Mouse (Mus musculus) effector memory CD4-positive, alpha-beta T cell, adult 5 months (primary cell): ENCODE data around the gene Tmem40. TPM values are rescaled to one million over a fixed set of nuclear protein-coding genes. Genes with fewer than 3 reads are reported as not detected.

ENCODE experiments used
- polyA plus RNA-seq: library from polyadenylated mRNA; unstranded; fragments of 100-300 nt; shearing (Covaris generic); gene quantifications from one replicate; pipeline ENCODE4 v1.2.1, GENCODE M21; 2017

Gene Tmem40
- polyA plus RNA-seq: not detected

DNA sequence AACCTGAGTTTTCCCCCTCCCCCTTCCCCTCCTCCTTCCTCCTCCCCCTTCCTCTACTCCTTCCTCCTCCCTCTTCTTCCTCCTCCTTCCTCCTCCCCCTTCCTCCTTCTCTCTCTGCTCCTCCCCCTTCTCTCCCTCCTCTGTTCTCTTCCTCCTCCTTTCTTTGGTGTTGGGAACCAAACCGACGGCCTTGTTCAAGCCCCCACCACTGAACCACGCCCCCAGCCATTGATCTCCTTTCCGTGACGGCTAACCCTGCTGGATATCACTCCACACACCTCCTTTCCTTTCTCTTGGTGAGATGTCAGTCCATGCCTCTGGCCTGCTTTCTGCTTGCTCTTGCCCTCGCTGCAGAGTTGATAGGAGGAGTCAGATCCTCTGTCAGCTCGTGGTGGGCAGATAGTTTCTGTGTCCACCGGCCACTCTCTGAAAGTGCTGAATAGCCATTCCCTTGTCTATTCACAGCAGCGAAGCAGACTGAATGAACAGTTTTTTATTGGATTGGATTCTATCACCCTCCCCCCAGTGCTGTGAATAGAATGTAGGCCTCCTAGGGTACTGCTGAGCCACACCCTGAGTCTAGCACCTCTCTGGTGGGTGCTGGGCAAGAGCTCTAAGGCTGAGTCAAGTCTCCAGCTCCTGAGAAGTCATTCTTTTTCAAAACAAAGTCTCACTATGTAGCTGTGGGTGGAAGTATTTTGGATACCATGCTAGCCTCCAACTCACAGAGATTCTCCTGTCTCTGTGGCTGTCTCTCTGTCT, at the start of gene Tmem40:
TSS of gene Tmem40 (minus strand) at position 416 of the 762 bp plus-strand sequence.

DNA sequence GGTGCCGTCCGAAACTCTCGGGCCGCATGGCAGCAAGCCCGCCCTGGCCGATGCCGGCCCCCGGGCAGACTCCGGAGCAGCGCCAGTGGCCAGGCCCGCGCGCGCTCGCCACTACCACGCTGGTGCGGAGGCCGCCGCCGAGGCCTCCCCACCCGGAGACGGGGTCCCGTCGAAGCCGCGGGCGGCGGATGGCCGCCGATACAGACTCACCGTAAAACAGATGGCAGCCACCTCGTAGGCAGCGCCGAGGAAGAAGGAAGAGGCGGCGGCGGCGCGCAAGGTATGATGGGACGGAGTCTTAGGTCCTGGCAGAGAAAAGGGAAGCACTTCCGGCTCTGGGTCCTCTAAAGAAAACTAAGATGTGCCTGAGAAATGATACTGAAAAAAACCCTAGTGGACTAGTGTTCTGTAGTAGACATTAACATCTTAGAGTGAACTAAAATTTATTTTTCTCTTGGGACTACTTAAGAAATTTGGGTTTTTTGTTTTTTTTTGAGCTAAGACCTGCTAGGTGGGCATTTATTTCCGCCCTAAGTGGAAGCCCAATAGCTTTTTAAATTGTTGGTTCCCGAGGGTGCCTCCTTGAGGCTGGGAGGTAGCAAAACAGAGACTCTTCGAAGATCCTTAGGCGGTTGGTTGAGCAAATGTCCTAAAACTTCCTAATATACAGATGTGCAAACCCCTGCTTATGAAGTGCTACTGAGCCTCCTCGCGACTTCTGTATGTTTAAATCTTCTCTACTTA, 46.5 kb upstream of the Tmem40 start, which contains the start of gene Rpl32:
TSS of gene Rpl32 (minus strand) at position 260 of the 744 bp plus-strand sequence.

DNA sequence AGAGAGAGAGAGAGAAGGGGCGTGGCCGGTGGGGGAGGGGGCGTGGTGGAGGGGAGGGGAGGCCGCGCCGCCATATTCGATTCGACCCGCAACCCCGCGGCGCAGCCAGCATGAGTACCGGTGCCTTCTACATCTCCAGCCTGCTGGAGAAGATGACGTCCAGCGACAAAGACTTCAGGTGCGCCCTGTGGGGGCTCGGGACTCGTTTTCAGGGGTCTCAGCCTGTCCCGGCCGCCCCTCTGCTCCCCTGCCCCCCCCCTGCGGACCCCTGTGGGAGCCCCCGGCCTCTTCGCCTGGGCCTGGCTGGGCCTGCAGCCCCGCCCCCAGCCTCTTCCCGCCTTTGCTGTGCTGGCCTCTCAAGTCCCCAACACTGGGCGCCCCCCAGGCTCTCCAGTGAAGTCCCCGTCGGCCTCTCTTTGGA, 12.3 kb upstream of the Tmem40 start, which contains the start of gene Cand2:
TSS of gene Cand2 (plus strand) at position 38 of the 421 bp plus-strand sequence.

Other genes with a start within 250 kb of the Tmem40 start
- 8.7 TPM for gene Tsen2, start 217.7 kb downstream of the Tmem40 start, polyA plus RNA-seq
- not detected for gene Mkrn2os, start 169.8 kb downstream of the Tmem40 start, polyA plus RNA-seq
- gene Mkrn2, start 160.5 kb downstream of the Tmem40 start, polyA plus RNA-seq: 36.5 TPM
- 222 TPM for gene Raf1, start 85.8 kb downstream of the Tmem40 start, polyA plus RNA-seq
- gene Cand2, start 12.1 kb upstream of the Tmem40 start, polyA plus RNA-seq: 4.4 TPM
- 3,175 TPM for gene Rpl32, start 46.3 kb upstream of the Tmem40 start, polyA plus RNA-seq
- gene Efcab12, start 76.0 kb upstream of the Tmem40 start, polyA plus RNA-seq: not detected
- gene Mbd4, start 91.0 kb upstream of the Tmem40 start, polyA plus RNA-seq: 8.5 TPM
- gene Ift122, start 91.1 kb upstream of the Tmem40 start, polyA plus RNA-seq: 1.8 TPM
- gene Rho, start 169.3 kb upstream of the Tmem40 start, polyA plus RNA-seq: not detected
- not detected for gene H1foo, start 182.5 kb upstream of the Tmem40 start, polyA plus RNA-seq
- 1.9 TPM for gene Plxnd1, start 232.6 kb upstream of the Tmem40 start, polyA plus RNA-seq